Mouse (Mus musculus) erythroblast, embryonic 14.5 days (primary cell): Measurements from ENCODE around the gene Tbc1d8b. TPM values are rescaled to one million over a fixed set of nuclear protein-coding genes. Genes with fewer than 3 reads are reported as not detected.
"Not testable (repeated sequence)": the region's sequence is repeated elsewhere in the genome, so short reads cannot be mapped to it uniquely, and the experiment has no call there.

Experiments
- H3K27me3 ChIP-seq: 2 replicates; pipeline ENCODE4 v1.6.1; 2012; ENCODE audit warnings: inconsistent platforms; ENCODE audit not compliant: control insufficient read depth
- H3K36me3 ChIP-seq: 2 replicates; pipeline ENCODE4 v1.6.1; 2012; ENCODE audit warnings: mild to moderate bottlenecking, inconsistent platforms; ENCODE audit not compliant: control insufficient read depth
- H3K4me1 ChIP-seq: 2 replicates; pipeline ENCODE4 v1.6.1; 2012; ENCODE audit warnings: inconsistent platforms; ENCODE audit not compliant: control insufficient read depth
- H3K4me3 ChIP-seq: replicated peaks from 2 replicates; pipeline ENCODE3; 2012; ENCODE audit warnings: moderate library complexity, mild to moderate bottlenecking, inconsistent platforms
- H3K9me3 ChIP-seq: 2 replicates; pipeline ENCODE4 v1.6.1; 2012; ENCODE audit warnings: low read length, inconsistent platforms, mixed read lengths; ENCODE audit not compliant: control insufficient read depth
- GATA1 ChIP-seq: IDR thresholded peaks from 2 replicates; pipeline ENCODE4 v1.6.1; 2012; ENCODE audit warnings: low read length, inconsistent platforms, mixed read lengths
- TAL1 ChIP-seq: IDR thresholded peaks from 3 replicates; pipeline ENCODE4 v1.6.1; 2012; ENCODE audit warnings: low read length, inconsistent platforms, mixed read lengths
- polyA plus RNA-seq: library from polyadenylated mRNA; stranded (reverse); fragments of >175 nt; gene quantifications from 2 replicates; pipeline ENCODE4 v1.2.3, GENCODE M21; 2012

The Tbc1d8b gene
- polyA plus RNA-seq, 1 experiment = not detected

- Histone ChIP-seq H3K36me3 (no peaks in the 10 kb centered on the region; the same call in 1 of the 2 replicates), H3K9me3 (no peaks in the 10 kb centered on the region), H3K27me3 (no peaks in the 10 kb centered on the region), H3K4me1 (no peaks in the 10 kb centered on the region), H3K4me3 (no peak within 1 kb of the TSS)
- no peak for TF ChIP-seq GATA1
- TF ChIP-seq TAL1 = no peak
These were observed 29.6 kb downstream of the Tbc1d8b start, which contains the start of gene Gm15013 for GRCm38 (mm10) chrX:139714381-139714780. Gene Gm15013 (minus strand): TSS chrX:139714481.

DNA sequence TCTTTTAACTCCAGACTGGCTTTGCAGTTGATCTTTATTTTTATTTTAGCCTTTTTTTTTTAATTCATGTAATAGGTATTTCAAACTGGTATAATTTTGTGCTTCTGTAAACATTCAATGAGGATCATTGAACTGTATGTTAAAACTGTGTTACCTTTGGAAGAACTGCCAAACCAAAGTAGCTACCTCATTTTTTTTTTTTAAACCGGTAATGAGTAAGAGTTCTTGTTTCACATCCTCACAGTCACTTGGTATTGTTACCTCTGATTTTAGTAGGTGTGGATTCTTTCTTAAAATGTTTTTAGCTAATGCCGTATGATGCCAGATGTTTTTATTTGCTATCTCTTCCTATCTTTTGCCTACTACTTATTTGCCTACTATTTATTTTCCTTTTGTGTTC, 37.6 kb downstream of the Tbc1d8b start:
- Histone ChIP-seq H3K4me1 (no peaks in the 10 kb centered on the region), H3K9me3 (no peaks in the 10 kb centered on the region), H3K36me3 (peaks cover 2% of the 10 kb centered on the region), H3K4me3 (no peak overlapping the region), H3K27me3 (no peaks in the 10 kb centered on the region)
- TF ChIP-seq GATA1 (no peak), TAL1 (no peak)

DNA sequence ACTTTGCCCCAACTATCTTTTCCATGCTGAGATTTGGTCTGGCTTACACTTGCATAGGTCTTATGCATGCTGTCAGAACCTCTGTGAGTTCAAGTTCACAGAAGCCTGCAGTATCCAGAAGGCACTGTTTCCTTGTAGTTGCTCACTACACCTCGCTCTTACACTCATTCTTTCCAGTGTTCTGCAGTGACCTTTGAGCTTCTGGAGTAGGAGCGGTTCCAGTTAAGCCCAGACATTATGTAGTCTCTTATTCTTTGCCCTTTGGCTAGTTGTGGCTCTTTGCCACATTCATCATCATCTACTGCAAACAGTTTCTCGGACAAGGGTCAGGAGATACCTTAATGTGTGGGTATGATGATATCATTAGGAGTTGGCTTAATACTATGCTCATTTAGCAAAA, 45.7 kb downstream of the Tbc1d8b start:
- Histone ChIP-seq H3K9me3 (no peaks in the 10 kb centered on the region), H3K4me3 (no peak overlapping the region), H3K36me3 (peaks cover 2% of the 10 kb centered on the region), H3K4me1 (no peaks in the 10 kb centered on the region), H3K27me3 (no peaks in the 10 kb centered on the region)
- TF ChIP-seq TAL1 (no peak), GATA1 (no peak)

DNA sequence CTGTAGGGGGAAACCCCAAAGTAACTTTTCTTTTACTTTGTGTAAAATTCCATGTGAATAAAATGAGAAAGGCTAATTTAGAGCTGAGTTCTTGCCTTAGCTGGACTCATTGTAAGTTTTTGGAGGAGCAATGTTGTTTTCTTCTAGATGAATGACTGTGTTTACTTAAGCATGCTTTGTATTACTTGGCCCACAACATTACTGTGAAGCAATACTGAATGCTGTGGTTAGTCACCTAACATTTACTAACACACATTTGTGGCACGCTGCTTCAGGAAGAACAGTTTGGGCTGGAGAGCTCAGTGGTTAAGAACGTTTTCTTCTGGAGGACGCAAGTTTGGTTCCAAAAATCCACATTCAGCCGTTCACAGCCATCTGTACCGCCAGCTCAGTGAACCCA, 52.3 kb downstream of the Tbc1d8b start:
- Histone ChIP-seq H3K27me3 (no peaks in the 10 kb centered on the region), H3K4me1 (no peaks in the 10 kb centered on the region), H3K36me3 (no peaks in the 10 kb centered on the region; the same call in 1 of the 2 replicates), H3K9me3 (no peaks in the 10 kb centered on the region), H3K4me3 (no peak overlapping the region)
- no peak for TF ChIP-seq TAL1
- TF ChIP-seq GATA1 = no peak

- no peaks in the 10 kb centered on the region for H3K4me1 ChIP-seq
- TF ChIP-seq GATA1 = no peak
- no peak for TF ChIP-seq TAL1
- no peak overlapping the region for H3K4me3 ChIP-seq
- H3K27me3 ChIP-seq = no peaks in the 10 kb centered on the region
- no peaks in the 10 kb centered on the region; the same call in none of the 2 replicates for H3K36me3 ChIP-seq
- H3K9me3 ChIP-seq = no peaks in the 10 kb centered on the region
These were observed 67.1 kb downstream of the Tbc1d8b start for GRCm38 (mm10) chrX:139751855-139752254.

DNA sequence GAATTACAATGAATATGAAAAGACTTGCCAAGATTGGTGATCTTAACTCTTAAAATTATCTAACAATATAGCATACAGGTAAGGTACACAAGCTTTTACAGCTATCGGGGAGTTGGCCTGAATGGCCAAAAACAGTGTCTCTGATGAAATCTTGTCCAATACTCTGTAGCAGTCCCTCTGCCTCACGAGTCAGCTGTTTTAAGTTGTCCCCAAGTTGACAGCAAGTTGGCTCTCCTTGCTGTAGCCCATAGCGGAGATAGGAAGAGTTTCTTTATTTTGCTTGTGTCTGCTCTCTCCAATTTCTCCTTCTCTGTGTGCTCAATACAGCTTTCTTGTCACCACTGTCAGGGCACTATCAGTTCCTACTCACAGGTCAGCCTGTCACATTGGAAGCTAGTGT, 73.8 kb downstream of the Tbc1d8b start:
- H3K4me1 ChIP-seq, H3K4me3 ChIP-seq, H3K27me3 ChIP-seq, H3K36me3 ChIP-seq, H3K9me3 ChIP-seq: not testable (repeated sequence)

DNA sequence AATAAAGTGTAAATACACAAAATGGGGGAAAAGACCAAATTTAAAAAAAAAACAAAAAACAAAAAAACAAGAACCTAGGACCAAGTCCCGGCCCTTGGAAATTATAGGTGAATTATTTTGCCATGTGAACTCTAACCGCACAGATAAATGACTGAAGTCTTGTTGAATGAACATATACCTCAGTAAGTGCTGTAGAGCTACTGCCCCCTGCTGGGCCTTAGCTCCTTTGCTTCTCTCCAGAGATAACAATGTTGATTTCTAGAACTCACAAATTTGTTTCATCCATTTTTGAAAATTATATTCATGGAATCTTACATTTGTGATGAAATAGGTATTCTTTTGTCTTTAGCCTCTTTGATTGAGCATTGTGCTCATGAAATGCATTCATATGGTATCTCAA, 77.8 kb downstream of the Tbc1d8b start:
- H3K27me3 ChIP-seq = no peaks in the 10 kb centered on the region
- H3K4me1 ChIP-seq = no peaks in the 10 kb centered on the region
- no peak for TF ChIP-seq GATA1
- no peak for TF ChIP-seq TAL1

GRCm38 (mm10) chrX:139769975-139770637, 85.3 kb downstream of the Tbc1d8b start:
- H3K36me3 ChIP-seq = no peaks in the 10 kb centered on the region
- peaks cover 6% of the 10 kb centered on the region for H3K4me1 ChIP-seq
- no peak overlapping the region for H3K4me3 ChIP-seq
- H3K27me3 ChIP-seq = no peaks in the 10 kb centered on the region
- H3K9me3 ChIP-seq = no peaks in the 10 kb centered on the region
- TF ChIP-seq TAL1 = no peak

More for the DNA sequence above, 77.8 kb downstream of the Tbc1d8b start:
- Histone ChIP-seq H3K36me3 (no peaks in the 10 kb centered on the region), H3K9me3 (no peaks in the 10 kb centered on the region), H3K4me3 (no peak overlapping the region)

DNA sequence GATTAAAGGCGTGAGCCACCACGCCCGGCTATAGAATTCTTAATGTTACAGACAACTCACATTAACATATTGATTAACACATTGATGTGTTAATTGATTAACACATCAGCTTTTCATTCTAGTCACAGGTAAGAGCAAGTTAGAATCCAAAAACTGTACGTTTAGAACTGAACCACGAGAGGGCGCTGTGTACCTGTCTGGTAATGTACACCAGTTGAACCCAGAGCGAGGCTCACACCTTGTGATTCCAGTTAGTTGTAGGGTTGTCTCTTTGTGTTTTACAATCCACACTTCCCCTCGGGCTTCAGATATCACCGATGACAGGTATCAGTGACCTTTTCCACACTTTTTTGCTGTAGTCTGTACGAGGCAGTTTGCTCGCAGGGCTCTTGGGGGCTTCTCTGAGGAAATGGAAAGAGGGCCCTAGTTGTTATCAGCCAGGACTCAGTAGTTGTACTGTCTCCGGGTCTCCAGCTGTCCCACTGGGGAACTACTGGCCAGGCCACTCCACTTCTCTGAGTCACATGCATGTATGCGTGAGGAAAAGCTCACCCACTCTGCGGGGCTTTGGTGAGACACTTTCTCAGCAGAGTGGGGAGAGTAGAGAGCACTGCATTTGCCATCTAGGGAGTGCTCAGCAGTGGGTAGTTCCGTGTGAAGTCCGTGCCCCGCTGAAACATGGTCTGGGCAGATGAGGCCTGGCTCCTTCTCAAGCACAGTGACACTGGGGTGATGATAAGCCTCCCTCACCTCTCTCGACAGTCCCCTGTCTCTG, 89.7 kb downstream of the Tbc1d8b start:
- no peak overlapping the region for H3K4me3 ChIP-seq
- no peak for TF ChIP-seq GATA1
- no peak for TF ChIP-seq TAL1

More for the DNA sequence above, 89.7 kb downstream of the Tbc1d8b start:
- Histone ChIP-seq H3K9me3 (no peaks in the 10 kb centered on the region), H3K36me3 (no peaks in the 10 kb centered on the region), H3K27me3 (no peaks in the 10 kb centered on the region), H3K4me1 (peaks cover 6% of the 10 kb centered on the region)
